Comparison of ENCODE assay signal across 26 mouse cellular contexts in genomic region chr5:112211911-112212310, GRCm38 (mm10). TPM values are rescaled to one million over a fixed set of nuclear protein-coding genes. Genes with fewer than 3 reads are reported as not detected.
DNase-seq lines count a peak whose midpoint lies in the region; ATAC-seq lines count a peak whose summit lies in the region.
"Had no signal": no experiment of that assay in that cellular context is flagged by ENCODE, and none has a peak within 500 bp of the region (broad histone marks: within the 10 kb centered on the region; RNA-seq: fewer than 3 reads in every experiment).

No protein-coding gene starts in this region.

- H3K36me3 ChIP-seq in forebrain, embryonic 11.5 days (ENCODE audit: control insufficient read depth, insufficient read depth, low read length), result no peaks in the 10 kb centered on the region
- no peaks in the 10 kb centered on the region; the same call in 1 of the 2 replicates for H3K36me3 ChIP-seq in forebrain, embryonic 14.5 days (ENCODE audit: control insufficient read depth, insufficient read depth, low read length)
- H3K36me3 ChIP-seq in hindbrain, embryonic 13.5 days, result no peaks in the 10 kb centered on the region
- peaks cover 5% of the 10 kb centered on the region; the same call in 1 of the 2 replicates for H3K36me3 ChIP-seq in hindbrain, embryonic 10.5 days
- no peaks in the 10 kb centered on the region for H3K36me3 ChIP-seq in midbrain, embryonic 12.5 days
- H3K36me3 ChIP-seq in midbrain, embryonic 13.5 days, result no peaks in the 10 kb centered on the region
- H3K36me3 ChIP-seq: embryonic facial prominence, embryonic 10.5 days; embryonic facial prominence, embryonic 12.5 days; forebrain, embryonic 10.5 days; G1E had no signal

- H3K4me2 ChIP-seq in forebrain, embryonic 11.5 days (ENCODE audit: low read depth, low read length, severe bottlenecking), result no peak overlapping the region
- no peak overlapping the region for H3K4me2 ChIP-seq in forebrain, embryonic 14.5 days (ENCODE audit: low read length)
- no peak overlapping the region for H3K4me2 ChIP-seq in hindbrain, embryonic 13.5 days
- no peak overlapping the region for H3K4me2 ChIP-seq in midbrain, embryonic 12.5 days (replicated peaks)
- H3K4me2 ChIP-seq in midbrain, embryonic 13.5 days (replicated peaks), result no peak overlapping the region
- H3K4me2 ChIP-seq: embryonic facial prominence, embryonic 12.5 days; forebrain, embryonic 13.5 days had no signal

- H3K4me1 ChIP-seq in forebrain, embryonic 11.5 days (replicated peaks; ENCODE audit: control insufficient read depth, insufficient read depth, low read length), result peaks cover 34% of the 10 kb centered on the region
- peaks cover 30% of the 10 kb centered on the region for H3K4me1 ChIP-seq in forebrain, embryonic 14.5 days (ENCODE audit: control insufficient read depth, insufficient read depth, low read length)
- peaks cover 43% of the 10 kb centered on the region for H3K4me1 ChIP-seq in hindbrain, embryonic 13.5 days (replicated peaks)
- peaks cover 67% of the 10 kb centered on the region for H3K4me1 ChIP-seq in hindbrain, embryonic 10.5 days (replicated peaks)
- peaks cover 44% of the 10 kb centered on the region for H3K4me1 ChIP-seq in midbrain, embryonic 12.5 days
- peaks cover 45% of the 10 kb centered on the region for H3K4me1 ChIP-seq in midbrain, embryonic 13.5 days (replicated peaks)

- no peaks in the 10 kb centered on the region for H3K9me3 ChIP-seq in forebrain, embryonic 11.5 days (ENCODE audit: control insufficient read depth, low read length)
- H3K9me3 ChIP-seq in forebrain, embryonic 14.5 days (replicated peaks; ENCODE audit: control insufficient read depth, low read length), result no peaks in the 10 kb centered on the region
- H3K9me3 ChIP-seq in hindbrain, embryonic 13.5 days, result no peaks in the 10 kb centered on the region
- no peaks in the 10 kb centered on the region for H3K9me3 ChIP-seq in hindbrain, embryonic 10.5 days
- no peaks in the 10 kb centered on the region for H3K9me3 ChIP-seq in midbrain, embryonic 12.5 days
- no peaks in the 10 kb centered on the region for H3K9me3 ChIP-seq in midbrain, embryonic 13.5 days
- H3K9me3 ChIP-seq: embryonic facial prominence, embryonic 10.5 days; embryonic facial prominence, embryonic 12.5 days; forebrain, embryonic 10.5 days; forebrain, embryonic 13.5 days had no signal

- H3K27ac ChIP-seq in forebrain, embryonic 11.5 days (ENCODE audit: low read depth, low read length), result no peak overlapping the region
- no peak overlapping the region for H3K27ac ChIP-seq in forebrain, embryonic 14.5 days (ENCODE audit: low read depth, low read length)
- H3K27ac ChIP-seq in hindbrain, embryonic 13.5 days, result 0 out of 2 replicates have a peak overlapping the region, but pooled peaks have one; percentile 1
- H3K27ac ChIP-seq in hindbrain, embryonic 10.5 days, result no peak overlapping the region
- H3K27ac ChIP-seq in midbrain, embryonic 12.5 days (replicated peaks), result 0 out of 2 replicates have a peak overlapping the region, but pooled peaks have one; percentile 7
- no peak overlapping the region for H3K27ac ChIP-seq in midbrain, embryonic 13.5 days
- H3K27ac ChIP-seq: embryonic facial prominence, embryonic 12.5 days; forebrain, embryonic 13.5 days had no signal

- H3K4me3 ChIP-seq in forebrain, embryonic 11.5 days (ENCODE audit: low read depth, low read length), result no peak overlapping the region
- no peak overlapping the region for H3K4me3 ChIP-seq in forebrain, embryonic 14.5 days (ENCODE audit: low read depth, low read length)
- no peak overlapping the region for H3K4me3 ChIP-seq in hindbrain, embryonic 13.5 days
- H3K4me3 ChIP-seq in hindbrain, embryonic 10.5 days, result no peak overlapping the region
- no peak overlapping the region for H3K4me3 ChIP-seq in midbrain, embryonic 12.5 days
- no peak overlapping the region for H3K4me3 ChIP-seq in midbrain, embryonic 13.5 days (replicated peaks)
- H3K4me3 ChIP-seq: embryonic facial prominence, embryonic 10.5 days; embryonic facial prominence, embryonic 12.5 days; forebrain, embryonic 10.5 days; forebrain, embryonic 13.5 days had no signal

- no peak for ATAC-seq in forebrain, embryonic 11.5 days (replicated peaks; ENCODE audit: low FRiP score)
- ATAC-seq in forebrain, embryonic 14.5 days, result no peak
- no peak for ATAC-seq in hindbrain, embryonic 13.5 days (ENCODE audit: low FRiP score)
- no peak for ATAC-seq in midbrain, embryonic 12.5 days (ENCODE audit: low FRiP score, low read depth)
- ATAC-seq in midbrain, embryonic 13.5 days, result no peak
- ATAC-seq: activated CD4-positive, CD25-positive, alpha-beta regulatory T cell, adult 4 months; CD4-positive, CD25-positive, alpha-beta regulatory T cell, adult 4 months; forebrain, embryonic 13.5 days; forebrain, embryonic 16.5 days; Patski had no signal

- 92% methylated on average over 7 of the region's 7 CpGs for WGBS in forebrain, embryonic 11.5 days
- WGBS in forebrain, embryonic 14.5 days, result 93% methylated on average over 7 of the region's 7 CpGs
- 80% methylated on average over 7 of the region's 7 CpGs for WGBS in hindbrain, embryonic 13.5 days
- 88% methylated on average over 7 of the region's 7 CpGs for WGBS in hindbrain, embryonic 10.5 days
- 84% methylated on average over 7 of the region's 7 CpGs for WGBS in midbrain, embryonic 12.5 days
- WGBS in midbrain, embryonic 13.5 days, result 91% methylated on average over 7 of the region's 7 CpGs

- H3K27me3 ChIP-seq in forebrain, embryonic 11.5 days (ENCODE audit: control insufficient read depth, insufficient read depth, low read length), result no peaks in the 10 kb centered on the region
- no peaks in the 10 kb centered on the region for H3K27me3 ChIP-seq in forebrain, embryonic 14.5 days (replicated peaks; ENCODE audit: control insufficient read depth, insufficient read depth, low read length)
- no peaks in the 10 kb centered on the region for H3K27me3 ChIP-seq in hindbrain, embryonic 13.5 days
- no peaks in the 10 kb centered on the region for H3K27me3 ChIP-seq in hindbrain, embryonic 10.5 days (ENCODE audit: insufficient read depth, poor library complexity, severe bottlenecking)
- H3K27me3 ChIP-seq in midbrain, embryonic 12.5 days, result peaks cover 3% of the 10 kb centered on the region; the same call in 1 of the 2 replicates
- no peaks in the 10 kb centered on the region for H3K27me3 ChIP-seq in midbrain, embryonic 13.5 days
- H3K27me3 ChIP-seq: embryonic facial prominence, embryonic 12.5 days; forebrain, embryonic 13.5 days had no signal

- peak; percentile 61 for DNase-seq in forebrain, embryonic 11.5 days (ENCODE audit: low spot score)
- no peak for DNase-seq in forebrain, embryonic 14.5 days (ENCODE audit: low spot score)
- no peak for DNase-seq in hindbrain, embryonic 10.5 days (ENCODE audit: low spot score)
- DNase-seq in retina, embryonic 14.5 days (ENCODE audit: low spot score), result peak; percentile 38
- DNase-seq in retina, postnatal 1 day, result no peak
- DNase-seq: adrenal gland, adult 8-10 months; adrenal gland, postnatal 14 days; adrenal gland, postnatal 36 days; B cell, adult 2 months; cerebellum, adult 11-12 months; cerebellum, adult 2 months; cerebellum, adult 9-10 months; cerebellum, postnatal 10 days; cerebellum, postnatal 25 days had no signal

- no peak overlapping the region for H3K9ac ChIP-seq in forebrain, embryonic 11.5 days (ENCODE audit: low read length)
- H3K9ac ChIP-seq in forebrain, embryonic 14.5 days (ENCODE audit: low read length), result no peak overlapping the region
- H3K9ac ChIP-seq in hindbrain, embryonic 13.5 days, result no peak overlapping the region
- no peak overlapping the region for H3K9ac ChIP-seq in midbrain, embryonic 12.5 days (replicated peaks)
- no peak overlapping the region for H3K9ac ChIP-seq in midbrain, embryonic 13.5 days (replicated peaks)
- H3K9ac ChIP-seq: embryonic facial prominence, embryonic 12.5 days; forebrain, embryonic 13.5 days had no signal

RNA-seq across cellular contexts. Expression of gene Cryba4, which starts 40.4 kb away (rescaled TPM):
- 0.48 and 1.1 TPM in 2 replicates for polyA plus RNA-seq in forebrain, embryonic 11.5 days (2014; fragmentation: Nextera tagmentation; extraction: Ambion mirVana)
- polyA plus RNA-seq in forebrain, embryonic 14.5 days (2014; fragmentation: Nextera tagmentation; extraction: Ambion mirVana), result 1.4 and 2.2 TPM in 2 replicates
- 1.9 and 3.3 TPM in 2 replicates for polyA plus RNA-seq in hindbrain, embryonic 13.5 days (2015; fragmentation: Nextera tagmentation; extraction: Ambion mirVana)
- 0.35 and 1.4 TPM in 2 replicates for polyA plus RNA-seq in hindbrain, embryonic 10.5 days (2016; fragmentation: Nextera tagmentation; extraction: Ambion mirVana)
- 1.3 and 2.0 TPM in 2 replicates for polyA plus RNA-seq in midbrain, embryonic 12.5 days (2016; fragmentation: Nextera tagmentation; extraction: Ambion mirVana)
- polyA plus RNA-seq in midbrain, embryonic 13.5 days (2015; fragmentation: Nextera tagmentation; extraction: Ambion mirVana), result 1.6 and 1.7 TPM in 2 replicates
- polyA plus RNA-seq: activated CD4-positive, CD25-positive, alpha-beta regulatory T cell, adult 4 months; Patski had no signal

RNA-seq across cellular contexts. Expression of gene Crybb1, which starts 43.7 kb away (rescaled TPM):
- 0.48 and 0.73 TPM in 2 replicates for polyA plus RNA-seq in forebrain, embryonic 11.5 days (2014; fragmentation: Nextera tagmentation; extraction: Ambion mirVana)
- polyA plus RNA-seq in forebrain, embryonic 14.5 days (2014; fragmentation: Nextera tagmentation; extraction: Ambion mirVana), result 2.5 and 4.6 TPM in 2 replicates
- 5.2 and 5.5 TPM in 2 replicates for polyA plus RNA-seq in hindbrain, embryonic 13.5 days (2015; fragmentation: Nextera tagmentation; extraction: Ambion mirVana)
- 0.19 and 0.42 TPM in 2 replicates for polyA plus RNA-seq in hindbrain, embryonic 10.5 days (2016; fragmentation: Nextera tagmentation; extraction: Ambion mirVana)
- polyA plus RNA-seq in midbrain, embryonic 12.5 days (2016; fragmentation: Nextera tagmentation; extraction: Ambion mirVana), result 1.3 and 1.9 TPM in 2 replicates
- 2.7 and 3.3 TPM in 2 replicates for polyA plus RNA-seq in midbrain, embryonic 13.5 days (2015; fragmentation: Nextera tagmentation; extraction: Ambion mirVana)
- polyA plus RNA-seq: activated CD4-positive, CD25-positive, alpha-beta regulatory T cell, adult 4 months; CD4-positive, CD25-positive, alpha-beta regulatory T cell, adult 4 months; forebrain, embryonic 10.5 days; G1E; Patski had no signal

Comparison
In these comparisons a context has a peak if more than half of its experiments do, and no peak if none do; other contexts are left out.
1. DNase-seq: peak in forebrain, embryonic 11.5 days (single experiment) and retina, embryonic 14.5 days (single experiment); none in forebrain, embryonic 14.5 days (single experiment), hindbrain, embryonic 10.5 days (single experiment) and retina, postnatal 1 day (single experiment).
2. H3K27ac ChIP-seq: peak in hindbrain, embryonic 13.5 days (single experiment) and midbrain, embryonic 12.5 days (single experiment); none in forebrain, embryonic 11.5 days (single experiment), forebrain, embryonic 14.5 days (single experiment), hindbrain, embryonic 10.5 days (single experiment) and midbrain, embryonic 13.5 days (single experiment).